Mouse (Mus musculus) A20 (cell line): Measurements from ENCODE around the gene Gpr12.
"Not testable (repeated sequence)": the region's sequence is repeated elsewhere in the genome, so short reads cannot be mapped to it uniquely, and the experiment has no call there.

Experiments used
- DNase-seq: peaks from one replicate; pipeline ENCODE4 v3.0.0-alpha.2; 2011; ENCODE audit warnings: low read depth, low spot score

Gene Gpr12

DNA sequence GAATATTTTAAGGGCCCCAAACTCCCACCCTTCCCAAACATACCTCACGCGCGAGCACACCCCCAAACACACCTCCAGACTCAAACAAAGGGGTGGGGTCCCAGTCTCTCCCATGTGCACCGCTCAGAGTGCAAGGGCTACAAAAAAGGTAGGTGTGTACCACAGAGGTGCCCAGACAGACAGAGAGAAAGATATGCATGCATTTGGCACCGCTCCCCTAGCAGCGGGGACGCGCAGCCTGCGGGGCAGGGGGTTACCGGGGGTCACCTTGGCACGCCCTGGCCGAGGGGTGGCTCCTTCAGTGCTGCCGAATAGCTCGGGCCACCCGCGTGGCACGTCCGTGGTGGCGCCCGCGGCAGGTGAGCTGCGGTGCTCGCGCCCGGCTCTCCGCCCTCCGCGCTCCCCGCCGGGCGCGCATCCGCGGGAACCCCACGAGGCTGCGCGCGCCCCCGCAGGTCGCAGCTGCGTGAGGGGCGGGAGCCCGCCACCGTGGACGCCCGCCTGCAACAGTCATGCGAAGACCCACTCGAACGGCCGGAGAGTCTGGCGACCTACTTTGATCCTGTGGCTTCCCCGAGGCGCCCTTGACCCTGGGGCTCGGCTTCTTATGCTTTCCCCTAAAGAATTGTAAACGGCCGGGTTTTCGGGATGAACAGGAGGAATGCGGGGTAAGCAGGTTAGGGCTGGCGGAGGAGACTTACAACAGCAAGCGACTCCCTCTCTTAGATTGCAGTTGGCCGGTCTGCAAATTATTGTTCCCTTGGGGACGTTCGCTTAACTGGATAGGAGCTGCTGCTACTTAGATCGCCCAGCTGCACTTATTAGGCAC lies at the start of gene Gpr12:
Gene Gpr12 (minus strand): TSS at position 762 of the 829 bp plus-strand sequence.
- no peak for DNase-seq

GRCm38 (mm10) chr5:146631602-146632001 lies 46.6 kb upstream of the Gpr12 start:
- no peak for DNase-seq

DNA sequence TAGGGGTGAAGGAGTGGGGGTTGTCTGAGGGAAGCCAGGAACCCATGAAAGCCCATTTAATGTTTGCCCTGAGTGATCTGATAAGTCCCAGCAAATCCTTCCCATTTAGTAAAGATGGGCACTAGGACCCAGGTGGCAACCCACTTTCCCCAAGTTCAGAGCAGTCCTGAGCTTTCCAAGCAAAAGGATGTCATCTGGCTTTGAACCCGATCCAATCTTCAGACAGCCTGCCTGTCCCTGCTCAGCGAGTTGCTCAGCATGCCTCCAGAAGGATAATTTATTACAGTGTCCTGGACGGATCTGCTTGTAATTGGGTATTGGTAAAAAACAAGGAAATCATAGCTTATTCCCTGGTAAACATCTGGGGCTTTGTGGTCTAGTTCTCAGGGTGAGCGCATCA lies 45.9 kb upstream of the Gpr12 start:
- no peak for DNase-seq

- peak; percentile 81 for DNase-seq
These were observed 44.6 kb upstream of the Gpr12 start for GRCm38 (mm10) chr5:146629636-146630035.

GRCm38 (mm10) chr5:146628804-146629203 lies 43.8 kb upstream of the Gpr12 start:
- no peak for DNase-seq

- no peak for DNase-seq
These were observed 42.9 kb upstream of the Gpr12 start for GRCm38 (mm10) chr5:146627901-146628300.

- peak; percentile 85 for DNase-seq
These were observed 40.7 kb upstream of the Gpr12 start for GRCm38 (mm10) chr5:146625635-146626311.

GRCm38 (mm10) chr5:146611830-146612229 lies 26.8 kb upstream of the Gpr12 start:
- DNase-seq, result no peak

GRCm38 (mm10) chr5:146611009-146611408 lies 26.0 kb upstream of the Gpr12 start:
- no peak for DNase-seq

DNA sequence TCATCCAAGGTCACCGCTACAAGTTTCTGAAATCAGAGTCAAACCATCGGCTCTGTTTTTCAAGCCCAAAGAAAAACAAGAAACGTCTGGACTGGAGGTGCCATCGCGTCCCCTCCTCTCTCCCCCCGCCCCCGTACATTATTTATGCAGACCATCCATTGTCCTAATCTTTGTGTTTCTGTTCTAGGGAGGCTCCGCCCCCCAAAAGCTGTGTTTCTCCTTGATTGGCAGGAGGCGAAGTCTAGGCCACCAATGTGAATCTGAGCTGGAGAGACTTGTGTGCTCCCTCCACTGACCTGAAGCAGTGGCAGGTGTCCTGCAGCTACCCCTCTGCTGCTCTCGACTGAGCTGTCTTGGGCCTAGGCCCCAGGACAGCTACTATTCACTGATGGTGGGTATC lies 24.6 kb upstream of the Gpr12 start:
- DNase-seq, result peak; percentile 66

- peak; percentile 92 for DNase-seq
These were observed 22.8 kb upstream of the Gpr12 start for GRCm38 (mm10) chr5:146607816-146608215.

GRCm38 (mm10) chr5:146606895-146607294 lies 21.9 kb upstream of the Gpr12 start:
- peak; percentile 87 for DNase-seq

DNA sequence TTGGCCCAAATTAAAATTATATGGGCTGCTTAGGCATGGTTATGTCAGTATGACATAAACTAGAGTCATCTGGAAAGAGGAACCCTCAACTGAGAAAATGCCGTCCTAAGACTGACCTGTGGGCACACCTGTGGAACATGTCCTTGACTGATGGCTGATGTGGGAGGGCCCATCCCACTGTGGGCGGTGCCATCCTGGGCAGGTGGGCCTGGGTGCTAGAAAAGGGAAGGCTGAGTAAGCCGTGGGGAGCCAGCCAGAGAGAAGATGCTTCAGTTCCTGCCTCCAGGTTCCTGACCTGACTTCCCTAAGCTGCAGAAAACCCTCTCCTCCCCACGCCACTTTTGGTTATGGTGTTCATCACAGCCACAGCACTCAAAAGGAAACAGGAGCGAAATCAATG lies 21.2 kb upstream of the Gpr12 start:
- DNase-seq, result peak; percentile 93

GRCm38 (mm10) chr5:146599970-146600369 lies 14.9 kb upstream of the Gpr12 start:
- DNase-seq, result no peak

GRCm38 (mm10) chr5:146599216-146599615 lies 14.2 kb upstream of the Gpr12 start:
- not testable (repeated sequence) for DNase-seq

DNA sequence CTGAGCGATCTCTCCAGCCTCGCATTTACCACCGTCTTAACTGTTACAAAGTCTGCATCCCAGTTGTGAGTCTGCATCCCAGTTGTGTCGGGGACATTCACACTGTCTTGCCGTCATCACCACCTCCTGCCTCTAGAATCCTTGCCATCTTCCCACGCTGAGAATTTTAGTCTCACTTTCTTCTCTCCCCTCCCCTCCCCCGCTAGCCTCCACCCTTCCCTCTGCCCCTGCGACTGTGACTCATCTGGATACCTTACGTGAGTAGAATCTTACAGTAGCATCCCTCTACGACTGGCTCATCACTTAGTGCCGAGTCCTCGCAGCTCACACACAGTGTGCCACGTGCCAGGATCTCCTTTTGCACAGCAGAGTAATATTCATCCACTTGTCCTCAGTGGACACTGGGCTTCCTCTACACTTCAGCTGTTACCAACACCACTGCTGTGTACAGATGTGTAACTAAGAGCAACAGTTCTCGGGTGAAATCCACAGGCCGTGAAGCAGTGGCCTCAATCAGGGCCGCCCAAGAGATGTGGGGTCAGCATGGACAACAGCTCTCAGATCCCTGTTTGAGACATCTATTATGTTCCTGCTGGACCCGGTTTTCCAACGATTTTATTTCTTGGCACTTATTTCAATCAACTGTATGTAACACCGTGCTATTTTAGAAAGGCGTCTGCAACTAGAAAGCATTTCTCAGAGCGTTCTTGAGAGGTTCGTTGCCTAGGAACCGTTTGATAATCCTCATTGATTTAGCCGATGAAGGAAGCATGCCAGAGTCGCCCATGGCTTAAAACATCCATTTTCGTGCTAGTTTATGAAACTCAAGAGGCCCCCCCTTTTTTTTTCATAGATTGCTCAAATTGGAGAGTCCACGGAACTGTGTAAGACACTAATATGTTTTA lies 13.4 kb upstream of the Gpr12 start:
- DNase-seq, result no peak

- DNase-seq, result peak; percentile 51
These were observed 12.4 kb upstream of the Gpr12 start for GRCm38 (mm10) chr5:146597503-146597874.

DNA sequence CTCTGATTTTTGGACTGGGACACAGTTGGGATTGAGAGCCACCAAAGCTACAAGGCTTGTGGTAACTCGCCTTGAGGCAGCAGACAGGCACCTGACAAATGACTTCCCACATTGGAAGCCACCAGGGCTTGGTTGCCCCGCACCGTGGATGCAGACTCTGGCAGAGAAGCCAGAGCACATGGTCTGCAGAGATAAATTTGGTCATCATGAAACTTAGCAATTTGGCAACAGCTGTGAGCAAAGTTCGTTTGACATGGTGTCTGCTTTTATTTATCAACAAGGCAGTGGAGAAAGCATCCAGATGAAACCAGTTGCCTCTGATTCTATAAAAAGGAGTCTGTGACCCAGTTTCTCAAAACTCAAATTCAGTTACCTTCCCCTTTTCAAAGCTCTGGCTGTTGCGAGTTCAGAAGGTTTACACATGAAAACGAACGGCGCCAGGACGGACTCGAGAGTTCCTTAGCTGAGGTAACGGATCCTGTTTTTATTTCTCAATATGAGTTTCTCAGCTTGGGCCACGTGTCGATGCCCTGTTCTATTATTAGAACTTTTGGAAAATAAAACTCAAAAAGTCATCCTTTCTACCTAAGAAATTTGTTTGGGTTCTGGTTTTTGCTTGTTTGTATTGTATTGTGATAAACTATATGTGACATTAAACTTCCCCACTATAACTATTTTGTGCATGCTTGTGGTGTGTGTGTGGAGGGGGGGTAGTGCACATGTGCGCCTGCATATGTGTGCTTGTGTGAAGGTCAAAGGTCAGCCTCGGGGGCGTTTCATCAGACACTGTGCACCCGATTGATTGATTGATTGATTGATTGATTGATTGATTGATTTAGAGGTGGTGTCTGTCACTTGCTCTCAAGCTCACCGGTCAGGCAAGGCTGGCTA lies 11.8 kb upstream of the Gpr12 start:
- DNase-seq, result peak; percentile 83

DNA sequence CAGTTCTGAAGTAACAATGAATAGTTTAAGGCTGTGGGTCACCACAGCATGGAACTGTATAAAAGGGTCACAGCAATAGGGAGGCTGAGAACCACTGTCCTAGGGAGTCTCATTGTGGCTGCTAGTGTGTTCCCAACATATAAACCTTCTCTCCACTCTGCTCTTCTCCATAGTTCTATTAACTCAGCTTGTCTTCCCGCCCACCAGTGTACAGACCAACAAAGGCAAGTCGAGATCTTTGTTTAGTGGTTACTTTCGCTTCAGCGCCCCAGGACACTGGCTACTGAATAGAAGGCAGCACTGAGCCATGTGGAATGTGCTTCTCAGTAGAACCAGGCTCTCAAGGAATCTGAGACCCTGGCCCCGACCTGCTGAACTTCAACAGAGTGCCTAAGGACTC lies 7.5 kb upstream of the Gpr12 start:
- no peak for DNase-seq

DNA sequence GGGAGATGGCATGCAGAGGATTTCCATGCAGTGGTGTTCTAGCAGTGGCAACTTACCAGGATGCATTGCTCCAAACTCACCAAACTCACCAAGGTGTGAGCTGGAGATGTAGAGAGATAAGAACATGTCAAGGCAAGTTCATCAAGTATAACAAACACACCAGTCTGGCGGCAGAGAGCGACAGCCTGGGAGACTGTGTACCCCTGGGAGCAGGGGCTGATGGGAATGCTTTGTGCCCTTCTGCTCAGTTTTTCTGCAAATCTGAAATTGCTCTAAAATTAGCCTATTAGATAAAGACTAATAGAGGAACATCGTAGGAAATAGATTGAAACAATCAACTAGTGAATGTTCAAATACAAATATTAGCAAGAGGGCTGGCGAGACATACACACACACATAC lies 6.6 kb upstream of the Gpr12 start:
- no peak for DNase-seq

GRCm38 (mm10) chr5:146590987-146591386 lies 5.9 kb upstream of the Gpr12 start:
- DNase-seq, result no peak
